Mouse (Mus musculus): ENCODE measurements around the gene Tgm5.

- no peak for TF ChIP-seq POLR2A (IDR thresholded peaks at IDR 0.05; ENCODE audit: borderline replicate concordance, extremely low read depth, low read depth, low read length)
- no peak for TF ChIP-seq CTCF (IDR thresholded peaks at IDR 0.05; ENCODE audit: insufficient read depth, low read length)
These were observed 16.1 kb downstream of the Tgm5 start for GRCm38 (mm10) chr2:121069506-121069905.

Measured in lung, adult 2 months (tissue).